Mouse (Mus musculus): ENCODE results near the gene Pwp1. TPM values are rescaled to one million over a fixed set of nuclear protein-coding genes. Genes with fewer than 3 reads are reported as not detected.

The Pwp1 gene
- polyA plus RNA-seq, 1 experiment: 37.7 TPM

DNA sequence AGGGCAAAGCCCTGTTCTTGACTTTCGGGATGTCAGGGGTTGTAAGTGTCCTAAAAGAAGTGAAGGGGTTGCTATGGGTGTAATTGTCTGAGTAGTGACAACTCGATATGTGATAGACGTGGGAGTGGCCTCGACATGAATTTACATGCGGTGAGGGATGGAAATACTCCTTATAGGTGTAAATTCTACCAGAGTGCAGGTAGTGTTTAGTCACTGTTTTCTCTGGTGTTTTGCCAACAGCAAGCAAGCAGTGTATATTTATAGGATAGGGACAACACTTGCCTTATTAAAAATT, 43.1 kb downstream of the Pwp1 start:
- peak overlapping the region; percentile 100 for H3ac ChIP-seq (ENCODE audit: control insufficient read depth, insufficient read length, low read depth)
- no peaks in the 10 kb centered on the region for H3K27me3 ChIP-seq (ENCODE audit: control insufficient read depth, insufficient read depth, insufficient read length)
- no peak for TF ChIP-seq MYOG (IDR thresholded peaks at IDR 0.05; ENCODE audit: control insufficient read depth, extremely low read depth, insufficient read length)
- TF ChIP-seq USF1 (IDR thresholded peaks at IDR 0.05; ENCODE audit: low read depth): no peak
- TF ChIP-seq CTCF (IDR thresholded peaks at IDR 0.05; ENCODE audit: control insufficient read depth, insufficient read depth, insufficient read length): no peak
- TF ChIP-seq MAX (IDR thresholded peaks at IDR 0.05): no peak
- no peak for TF ChIP-seq FOSL1 (IDR thresholded peaks at IDR 0.05; ENCODE audit: insufficient read depth, low read length, poor library complexity, severe bottlenecking)
- TF ChIP-seq CEBPB (IDR thresholded peaks at IDR 0.05; ENCODE audit: low read depth): no peak
- no peak for TF ChIP-seq MYOD1 (IDR thresholded peaks at IDR 0.05; ENCODE audit: control insufficient read depth, insufficient read length, low read depth)
- peaks cover 31% of the 10 kb centered on the region for H3K79me3 ChIP-seq (ENCODE audit: low read depth)
- H3K4me3 ChIP-seq (ENCODE audit: insufficient read depth, poor library complexity, severe bottlenecking): peak overlapping the region; percentile 98
- peaks cover 36% of the 10 kb centered on the region for H3K79me2 ChIP-seq (ENCODE audit: control insufficient read depth, insufficient read depth)
- peaks cover 37% of the 10 kb centered on the region for H3K36me3 ChIP-seq (ENCODE audit: control insufficient read depth, insufficient read depth)

- peaks cover 36% of the 10 kb centered on the region for H3K79me2 ChIP-seq (ENCODE audit: control insufficient read depth, insufficient read depth)
- H3K79me3 ChIP-seq (ENCODE audit: low read depth): peaks cover 31% of the 10 kb centered on the region
- H3K27me3 ChIP-seq (ENCODE audit: control insufficient read depth, insufficient read depth, insufficient read length): no peaks in the 10 kb centered on the region
- H3ac ChIP-seq (ENCODE audit: control insufficient read depth, insufficient read length, low read depth): no peak overlapping the region
- no peak overlapping the region for H3K4me3 ChIP-seq (ENCODE audit: insufficient read depth, poor library complexity, severe bottlenecking)
- TF ChIP-seq FOSL1 (IDR thresholded peaks at IDR 0.05; ENCODE audit: insufficient read depth, low read length, poor library complexity, severe bottlenecking): no peak
- peaks cover 52% of the 10 kb centered on the region for H3K36me3 ChIP-seq (ENCODE audit: control insufficient read depth, insufficient read depth)
These were observed 44.7 kb downstream of the Pwp1 start for GRCm38 (mm10) chr10:85873861-85874544.

DNA sequence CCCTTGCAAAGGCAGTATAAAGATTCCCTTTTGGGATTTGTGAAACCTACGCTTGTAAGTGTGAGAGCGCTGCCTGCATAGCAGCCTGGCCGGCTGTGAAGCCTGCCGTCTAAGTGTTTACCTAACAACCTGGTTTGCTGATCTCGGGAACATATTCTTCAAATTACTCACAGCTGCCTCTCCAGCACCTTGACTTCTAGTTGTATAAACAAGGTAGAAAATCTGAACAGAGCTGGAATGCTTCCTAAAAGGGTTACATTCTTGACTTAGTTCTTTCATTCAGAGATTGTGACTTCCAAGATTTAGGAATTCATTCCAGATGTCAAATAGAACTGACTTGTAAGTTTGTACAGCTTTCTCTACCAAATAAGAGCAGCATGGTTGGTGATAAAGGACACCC, 46.5 kb downstream of the Pwp1 start:
- peaks cover 70% of the 10 kb centered on the region for H3K36me3 ChIP-seq (ENCODE audit: control insufficient read depth, insufficient read depth)

DNA sequence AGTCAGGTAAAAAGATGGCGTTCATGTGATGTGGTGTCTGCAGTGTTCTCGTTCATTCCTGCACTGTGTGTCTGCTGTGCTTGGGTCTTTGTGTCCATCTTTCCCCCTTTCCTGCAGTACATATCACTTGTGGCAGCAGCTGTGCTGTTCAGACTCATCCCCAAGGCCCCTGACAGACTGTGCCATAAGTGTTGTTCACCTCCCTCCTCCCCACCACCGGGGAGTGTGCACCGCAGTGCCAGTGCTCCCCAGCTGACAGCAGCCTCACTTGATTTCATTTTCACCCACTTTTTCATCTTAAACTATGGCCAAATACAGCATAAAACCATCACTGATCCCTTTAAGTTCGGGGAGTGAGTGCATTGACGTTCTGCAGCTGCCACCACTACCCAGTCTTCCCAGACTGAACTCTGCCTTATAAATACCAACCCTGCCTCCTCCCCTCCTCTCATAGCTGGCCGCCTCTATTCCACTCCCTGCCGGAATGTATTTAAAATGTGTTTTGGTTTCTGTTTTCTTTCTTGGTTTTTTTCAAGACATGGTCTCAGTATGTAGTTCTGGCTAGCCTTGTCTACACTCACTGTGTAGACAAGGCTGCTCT, 50.7 kb downstream of the Pwp1 start:
- H3K27me3 ChIP-seq (ENCODE audit: control insufficient read depth, insufficient read depth, insufficient read length): no peaks in the 10 kb centered on the region
- H3K4me3 ChIP-seq (ENCODE audit: insufficient read depth, poor library complexity, severe bottlenecking): no peak overlapping the region
- no peak for TF ChIP-seq CEBPB (IDR thresholded peaks at IDR 0.05; ENCODE audit: low read depth)
- no peak for TF ChIP-seq CTCF (IDR thresholded peaks at IDR 0.05; ENCODE audit: control insufficient read depth, insufficient read depth, insufficient read length)
- no peak for TF ChIP-seq MAX (IDR thresholded peaks at IDR 0.05)
- H3K36me3 ChIP-seq (ENCODE audit: control insufficient read depth, insufficient read depth): peaks cover 94% of the 10 kb centered on the region
- peaks cover 2% of the 10 kb centered on the region for H3K79me2 ChIP-seq (ENCODE audit: control insufficient read depth, insufficient read depth)
- no peaks in the 10 kb centered on the region for H3K79me3 ChIP-seq (ENCODE audit: low read depth)
- no peak overlapping the region for H3ac ChIP-seq (ENCODE audit: control insufficient read depth, insufficient read length, low read depth)

More for the DNA sequence above, 46.5 kb downstream of the Pwp1 start:
- Histone ChIP-seq H3K27me3 (ENCODE audit: control insufficient read depth, insufficient read depth, insufficient read length) (no peaks in the 10 kb centered on the region), H3K79me3 (ENCODE audit: low read depth) (peaks cover 31% of the 10 kb centered on the region), H3K4me3 (ENCODE audit: insufficient read depth, poor library complexity, severe bottlenecking) (no peak overlapping the region), H3ac (ENCODE audit: control insufficient read depth, insufficient read length, low read depth) (no peak overlapping the region), H3K79me2 (ENCODE audit: control insufficient read depth, insufficient read depth) (peaks cover 36% of the 10 kb centered on the region)
- TF ChIP-seq MAX (IDR thresholded peaks at IDR 0.05) (no peak), MYOG (IDR thresholded peaks at IDR 0.05; ENCODE audit: control insufficient read depth, extremely low read depth, insufficient read length) (no peak), CTCF (IDR thresholded peaks at IDR 0.05; ENCODE audit: control insufficient read depth, insufficient read depth, insufficient read length) (no peak), MYOD1 (IDR thresholded peaks at IDR 0.05; ENCODE audit: control insufficient read depth, insufficient read length, low read depth) (no peak), FOSL1 (IDR thresholded peaks at IDR 0.05; ENCODE audit: insufficient read depth, low read length, poor library complexity, severe bottlenecking) (no peak), USF1 (IDR thresholded peaks at IDR 0.05; ENCODE audit: low read depth) (no peak), CEBPB (IDR thresholded peaks at IDR 0.05; ENCODE audit: low read depth) (no peak)

DNA sequence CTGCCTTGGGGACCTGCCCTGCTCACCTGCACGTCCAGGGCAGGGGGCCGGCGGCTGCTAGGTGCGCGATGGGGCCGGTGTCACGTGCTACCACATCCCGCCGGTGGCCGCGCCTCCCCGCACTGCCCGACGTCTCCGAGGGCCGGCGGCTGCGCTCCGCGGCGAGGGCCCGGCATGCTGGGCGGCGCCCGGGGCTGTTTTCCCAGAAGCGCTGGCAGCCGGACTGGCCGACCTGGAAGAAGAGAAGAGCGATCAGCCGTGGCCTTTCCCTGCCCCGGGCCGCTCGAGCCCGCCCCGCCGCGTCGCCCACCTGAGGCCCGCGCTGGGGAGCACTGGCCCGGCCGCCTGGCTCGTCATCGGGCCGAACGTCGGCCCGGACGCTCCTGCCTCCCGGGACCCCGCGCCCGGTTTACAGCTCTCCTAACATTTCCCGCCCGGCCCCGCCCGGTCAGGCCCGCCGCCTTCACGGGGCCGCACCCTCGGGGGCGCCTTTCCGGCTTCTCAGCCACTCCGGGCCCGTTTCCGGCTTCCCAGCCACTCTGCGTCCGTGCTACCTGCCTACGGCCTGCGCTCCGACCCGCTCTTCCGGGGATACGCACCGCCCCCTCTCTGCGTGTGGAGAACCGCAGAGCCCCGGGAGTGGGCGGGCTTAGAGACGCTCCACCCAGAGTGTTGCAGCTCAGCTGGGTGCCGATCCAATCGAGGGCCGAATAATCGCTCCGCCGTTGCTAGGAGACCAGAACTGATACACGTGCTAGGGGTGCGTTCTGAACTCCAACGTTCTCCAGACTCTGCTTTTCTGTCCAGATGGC, 87.4 kb downstream of the Pwp1 start, which contains the start of gene Prdm4:
Gene Prdm4, minus strand, starts transcription at position 645 of the 812 bp plus-strand sequence.
- TF ChIP-seq MAX (IDR thresholded peaks at IDR 0.05): peak; percentile 89
- no peak for TF ChIP-seq MYOD1 (IDR thresholded peaks at IDR 0.05; ENCODE audit: control insufficient read depth, insufficient read length, low read depth)
- H3K79me2 ChIP-seq (ENCODE audit: control insufficient read depth, insufficient read depth): peaks cover 50% of the 10 kb centered on the region
- H3K79me3 ChIP-seq (ENCODE audit: low read depth): peaks cover 40% of the 10 kb centered on the region
- H3K36me3 ChIP-seq (ENCODE audit: control insufficient read depth, insufficient read depth): peaks cover 31% of the 10 kb centered on the region
- H3ac ChIP-seq (ENCODE audit: control insufficient read depth, insufficient read length, low read depth): peak within 1 kb of the TSS; percentile 96
- H3K27me3 ChIP-seq (ENCODE audit: control insufficient read depth, insufficient read depth, insufficient read length): peaks cover 5% of the 10 kb centered on the region
- H3K4me3 ChIP-seq (ENCODE audit: insufficient read depth, poor library complexity, severe bottlenecking): peak within 1 kb of the TSS; percentile 87
